Mouse (Mus musculus) liver, embryonic 16.5 days (tissue): ENCODE measurements around the gene Siah3. TPM values are rescaled to one million over a fixed set of nuclear protein-coding genes. Genes with fewer than 3 reads are reported as not detected.
A peak's percentile ranks its signal among the peaks of the same experiment; 100 is the strongest.

Source experiments
- ATAC-seq: fragments of 200-750 bp; cut with Nextera tagmentation; 2 replicates; pipeline ENCODE4 v1.8.0; 2017; ENCODE audit warnings: low read depth, mild to moderate bottlenecking, moderate number of reproducible peaks, moderate library complexity
- H3K27ac ChIP-seq: fragments of 300-500 bp; sonication (generic); 2 replicates; pipeline ENCODE4 v1.5.1; 2014; ENCODE audit warnings: mild to moderate bottlenecking, low read length
- H3K27me3 ChIP-seq: fragments of 300-500 bp; sonication (generic); 2 replicates; pipeline ENCODE4 v1.6.1; 2014; ENCODE audit warnings: low read depth, low read length, mixed read lengths; ENCODE audit not compliant: control insufficient read depth, insufficient read depth
- H3K36me3 ChIP-seq: fragments of 300-500 bp; sonication (generic); 2 replicates; pipeline ENCODE4 v1.6.1; 2014; ENCODE audit warnings: mild to moderate bottlenecking; ENCODE audit not compliant: control insufficient read depth, insufficient read depth
- H3K4me1 ChIP-seq: fragments of 300-500 bp; sonication (generic); 2 replicates; pipeline ENCODE4 v1.6.1; 2014; ENCODE audit warnings: low read depth, low read length, mixed read lengths; ENCODE audit not compliant: control insufficient read depth
- H3K4me2 ChIP-seq: fragments of 300-500 bp; sonication (generic); 2 replicates; pipeline ENCODE4 v1.6.1; 2014; ENCODE audit warnings: low read depth, low read length, mixed read lengths
- H3K4me3 ChIP-seq: fragments of 300-500 bp; sonication (generic); 2 replicates; pipeline ENCODE4 v1.5.1; 2014; ENCODE audit warnings: low read depth, mild to moderate bottlenecking, low read length
- H3K9ac ChIP-seq: fragments of 300-500 bp; sonication (generic); 2 replicates; pipeline ENCODE4 v1.6.1; 2014; ENCODE audit warnings: low read depth, low read length
- H3K9me3 ChIP-seq: fragments of 300-500 bp; sonication (generic); replicated peaks from 2 replicates; pipeline ENCODE4 v1.6.1; 2016; ENCODE audit warnings: low read length; ENCODE audit not compliant: control insufficient read depth
- WGBS: fragments of 180-500 bp; shearing (Covaris S2); extraction: QIAGEN DNeasy Blood & Tissue Kit; methylation state at CpG from one replicate; pipeline ENCODE4 v1.1.7; 2014; ENCODE audit not compliant: insufficient replicate concordance; 5-methylcytosine and 5-hydroxymethylcytosine counted together
- polyA plus RNA-seq: library from polyadenylated mRNA; unstranded; fragments of >200 nt; fragmentation: Nextera tagmentation; extraction: Ambion mirVana; gene quantifications from 2 replicates; pipeline ENCODE4 v1.2.1, GENCODE M21; 2015

The Siah3 gene
- polyA plus RNA-seq, 1 experiment from 2014 or later, result 0.07 TPM

DNA sequence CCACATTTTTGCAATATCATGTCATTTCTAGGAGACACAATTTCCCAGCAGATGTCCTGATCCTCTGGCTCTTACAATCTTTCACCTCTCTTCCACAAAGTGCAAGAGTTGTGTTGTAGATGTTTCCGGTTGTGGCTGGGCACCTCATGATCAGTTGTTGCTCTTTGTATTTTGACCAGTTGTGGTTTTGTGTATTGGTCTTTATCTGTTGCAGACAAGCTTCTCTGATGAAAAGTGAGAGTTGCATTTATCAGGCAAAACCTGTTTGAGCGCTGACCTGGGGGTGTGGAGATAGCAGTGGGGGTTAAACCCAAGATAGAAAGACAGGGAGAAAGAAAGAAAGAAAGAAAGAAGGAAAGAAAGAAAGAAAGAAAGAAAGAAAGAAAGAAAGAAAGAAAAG is 68.9 kb downstream of the Siah3 start:
- Histone ChIP-seq H3K9ac (no peak overlapping the region), H3K4me1 (peaks cover 18% of the 10 kb centered on the region), H3K36me3 (no peaks in the 10 kb centered on the region), H3K4me3 (peak overlapping the region; percentile 1; the same call in 1 of the 2 replicates), H3K27me3 (no peaks in the 10 kb centered on the region), H3K27ac (no peak overlapping the region), H3K4me2 (peak overlapping the region; percentile 25), H3K9me3 (no peaks in the 10 kb centered on the region)
- 14% methylated on average over 2 of the region's 2 CpGs for WGBS
- ATAC-seq, result peak; percentile 81

DNA sequence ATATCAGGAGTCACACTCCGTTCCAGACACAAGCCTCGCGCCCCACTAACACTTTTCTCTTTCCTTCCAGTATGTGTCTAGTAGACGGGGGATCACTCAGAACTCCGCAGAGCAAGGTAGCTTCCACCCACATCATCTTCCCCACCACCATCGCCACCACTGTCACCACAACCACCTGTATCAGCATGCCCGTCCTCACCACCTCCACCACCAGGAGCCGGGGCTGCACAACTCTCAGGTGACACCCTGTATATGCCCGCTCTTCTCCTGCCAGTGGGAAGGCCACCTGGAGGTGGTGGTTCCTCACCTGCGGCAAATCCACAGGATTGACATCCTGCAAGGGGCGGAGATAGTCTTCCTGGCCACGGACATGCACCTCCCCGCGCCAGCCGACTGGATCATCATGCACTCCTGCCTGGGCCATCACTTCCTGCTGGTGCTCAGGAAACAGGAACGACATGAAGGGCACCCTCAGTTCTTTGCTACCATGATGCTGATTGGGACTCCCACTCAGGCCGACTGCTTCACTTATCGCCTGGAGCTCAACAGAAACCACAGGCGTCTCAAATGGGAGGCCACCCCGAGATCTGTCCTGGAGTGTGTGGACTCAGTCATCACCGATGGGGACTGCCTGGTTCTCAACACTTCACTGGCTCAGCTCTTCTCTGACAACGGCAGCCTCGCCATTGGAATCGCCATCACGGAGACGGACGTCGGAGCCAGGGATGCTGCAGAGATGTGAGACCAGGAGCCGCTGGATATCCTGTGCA is 69.8 kb downstream of the Siah3 start:
- H3K27me3 ChIP-seq, result no peaks in the 10 kb centered on the region
- no peaks in the 10 kb centered on the region for H3K36me3 ChIP-seq
- H3K27ac ChIP-seq, result peak overlapping the region; percentile 49; the same call in 1 of the 2 replicates
- H3K9ac ChIP-seq, result peak overlapping the region; percentile 44; the same call in 1 of the 2 replicates
- peak overlapping the region; percentile 49 for H3K4me3 ChIP-seq
- WGBS, result 55% methylated on average over 29 of the region's 29 CpGs
- peaks cover 16% of the 10 kb centered on the region for H3K4me1 ChIP-seq
- H3K9me3 ChIP-seq, result no peaks in the 10 kb centered on the region
- peak; percentile 64 for ATAC-seq
- H3K4me2 ChIP-seq, result peak overlapping the region; percentile 55

DNA sequence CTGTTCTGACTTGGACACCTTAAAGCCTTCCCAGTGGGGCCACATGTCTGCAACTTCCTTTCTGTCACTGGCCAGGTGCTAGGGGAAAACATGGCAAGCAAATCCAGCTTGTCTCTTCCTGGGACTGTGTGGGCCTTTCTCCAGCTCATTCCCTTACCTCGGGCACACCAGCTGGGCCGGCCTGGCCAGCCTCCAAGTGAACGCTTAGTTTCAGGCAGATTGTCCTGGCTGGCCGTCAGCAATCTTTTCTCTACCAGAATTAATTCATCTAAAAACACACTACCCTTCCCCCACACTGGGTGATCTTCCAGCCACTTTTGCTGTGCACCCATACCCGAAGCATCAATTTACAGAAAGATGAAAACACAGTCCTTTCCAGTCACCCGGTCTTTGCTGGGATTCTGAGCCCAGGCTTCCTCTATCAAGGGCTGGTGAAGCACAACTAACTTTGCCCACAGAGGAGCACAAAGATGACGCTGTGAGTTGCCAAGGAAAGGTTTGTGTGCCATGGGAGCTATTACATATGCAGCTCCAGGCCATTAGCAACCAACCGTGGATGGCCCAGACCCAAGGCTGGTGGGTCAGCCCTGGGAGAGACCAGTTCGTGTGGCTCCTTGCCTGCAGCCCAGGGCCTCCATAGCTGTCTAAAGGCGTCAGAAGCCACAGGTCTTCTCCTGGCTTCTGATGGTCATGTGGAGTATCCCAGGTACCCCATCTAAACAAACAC is 71.8 kb downstream of the Siah3 start:
- Histone ChIP-seq H3K4me3 (no peak overlapping the region), H3K9me3 (no peaks in the 10 kb centered on the region), H3K4me2 (no peak overlapping the region), H3K36me3 (no peaks in the 10 kb centered on the region), H3K4me1 (peaks cover 18% of the 10 kb centered on the region), H3K27me3 (no peaks in the 10 kb centered on the region), H3K27ac (no peak overlapping the region), H3K9ac (no peak overlapping the region)
- 68% methylated on average over 10 of the region's 10 CpGs for WGBS
- no peak for ATAC-seq

DNA sequence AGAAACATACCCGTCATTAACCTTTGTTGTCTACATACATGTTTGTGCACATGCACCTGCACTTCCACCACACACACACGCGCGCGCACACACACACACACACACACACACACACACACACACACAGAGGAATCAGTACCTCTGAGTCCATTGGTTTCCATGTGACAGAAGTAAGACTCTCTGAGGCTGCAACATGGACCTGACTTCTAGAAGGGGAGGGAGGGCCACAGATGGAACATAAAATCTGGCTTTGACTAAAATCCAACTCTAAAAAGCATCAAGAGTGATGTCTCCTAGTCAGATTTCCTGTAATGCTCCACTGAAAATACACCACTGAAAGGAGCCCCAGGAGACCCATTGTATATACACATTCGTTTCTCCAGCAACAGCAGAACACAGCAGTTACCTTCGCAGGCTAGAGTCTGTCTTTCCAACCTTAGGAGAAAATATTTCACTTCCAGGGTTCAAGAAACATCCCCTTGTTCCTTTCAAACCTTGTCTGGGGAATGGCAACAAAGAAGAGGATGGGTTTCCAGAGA is 75.1 kb downstream of the Siah3 start:
- Histone ChIP-seq H3K4me2 (no peak overlapping the region), H3K4me1 (peaks cover 8% of the 10 kb centered on the region; the same call in 1 of the 2 replicates), H3K27ac (no peak overlapping the region), H3K27me3 (no peaks in the 10 kb centered on the region), H3K9ac (no peak overlapping the region), H3K9me3 (no peaks in the 10 kb centered on the region), H3K4me3 (no peak overlapping the region), H3K36me3 (no peaks in the 10 kb centered on the region)
- ATAC-seq, result no peak
- WGBS, result 77% methylated on average over 7 of the region's 7 CpGs

DNA sequence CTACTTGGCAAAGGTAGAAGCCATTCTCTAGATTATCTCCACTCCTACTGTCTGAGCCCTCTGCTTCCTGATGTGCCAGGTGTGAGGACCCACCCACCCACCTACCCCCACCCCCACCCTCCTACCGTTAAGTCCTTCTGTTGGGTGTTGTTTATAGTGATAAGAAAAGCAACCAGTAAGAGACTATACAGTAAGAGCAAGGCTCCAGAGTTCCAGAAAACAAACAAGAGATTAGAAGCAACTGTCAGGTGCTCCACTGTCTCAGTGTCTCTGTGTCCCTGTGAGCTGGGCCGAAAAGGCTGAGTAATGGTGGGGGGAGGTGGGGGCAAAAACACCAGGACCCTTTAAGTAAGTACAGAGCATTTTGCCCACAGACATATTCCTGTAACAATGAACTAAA is 83.4 kb downstream of the Siah3 start:
- no peaks in the 10 kb centered on the region for H3K9me3 ChIP-seq
- no peaks in the 10 kb centered on the region for H3K27me3 ChIP-seq
- no peak overlapping the region for H3K27ac ChIP-seq
- peak; percentile 45 for ATAC-seq
- no peak overlapping the region for H3K4me2 ChIP-seq
- H3K4me3 ChIP-seq, result no peak overlapping the region
- H3K9ac ChIP-seq, result no peak overlapping the region
- 19% methylated on average over 2 of the region's 2 CpGs for WGBS
- peaks cover 3% of the 10 kb centered on the region; the same call in 1 of the 2 replicates for H3K4me1 ChIP-seq
- no peaks in the 10 kb centered on the region for H3K36me3 ChIP-seq

DNA sequence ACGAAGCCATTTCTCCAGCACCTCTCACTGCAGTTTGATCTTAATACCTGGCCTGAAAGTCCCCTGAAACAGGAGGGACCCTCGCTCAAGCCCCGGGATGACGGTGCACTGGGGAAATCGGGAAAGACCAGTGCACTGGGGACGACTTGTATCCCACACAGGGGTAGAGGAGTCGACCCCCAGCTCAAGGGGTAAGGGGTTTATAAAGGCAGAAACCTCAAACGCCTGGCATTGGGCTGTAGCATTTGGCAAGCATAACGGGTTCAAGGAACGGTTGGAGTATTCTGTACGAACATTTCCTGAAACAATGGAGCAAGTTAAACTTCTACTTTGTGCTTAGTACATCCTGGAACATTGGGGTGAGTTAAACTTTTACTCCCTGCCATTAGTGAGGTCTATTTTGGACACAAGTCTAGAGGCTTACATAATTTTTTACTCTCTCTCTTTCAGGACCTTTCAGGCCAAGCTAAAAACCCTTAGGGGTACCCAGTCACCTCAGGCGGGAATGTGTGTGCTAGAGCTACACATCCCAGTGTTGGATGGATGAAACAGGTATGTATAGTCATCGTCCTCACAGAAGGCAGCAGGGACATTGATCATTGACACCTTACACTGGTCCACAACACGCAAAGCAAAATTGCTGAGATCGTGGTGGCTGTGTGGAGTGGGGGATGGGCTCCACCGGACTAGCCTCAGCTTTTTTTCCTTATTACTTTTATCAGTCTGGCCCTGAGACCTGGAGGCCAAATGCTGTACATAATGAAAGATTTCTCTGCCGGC is 84.6 kb downstream of the Siah3 start:
- no peak overlapping the region for H3K4me2 ChIP-seq
- H3K4me1 ChIP-seq, result peaks cover 3% of the 10 kb centered on the region; the same call in 1 of the 2 replicates
- H3K27ac ChIP-seq, result no peak overlapping the region
- no peaks in the 10 kb centered on the region for H3K36me3 ChIP-seq
- WGBS, result 62% methylated on average over 17 of the region's 17 CpGs
- no peaks in the 10 kb centered on the region for H3K9me3 ChIP-seq
- H3K9ac ChIP-seq, result no peak overlapping the region
- H3K4me3 ChIP-seq, result no peak overlapping the region
- H3K27me3 ChIP-seq, result no peaks in the 10 kb centered on the region
- no peak for ATAC-seq

DNA sequence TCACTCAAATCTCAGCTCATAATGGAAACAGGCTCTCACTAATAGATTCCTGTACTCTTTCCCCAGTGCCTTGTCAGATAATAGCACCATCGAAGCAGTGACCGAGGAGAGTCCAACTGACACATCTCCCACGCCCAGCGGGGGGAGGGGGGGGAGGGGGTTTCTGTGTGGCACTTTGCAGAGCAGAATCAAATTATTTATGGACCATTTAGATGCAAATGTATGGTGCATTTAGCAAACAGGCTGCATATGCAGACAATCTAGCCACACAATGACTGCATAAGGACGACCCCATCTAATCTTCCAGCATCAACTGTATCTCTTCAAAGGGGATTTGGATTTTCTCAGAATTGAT is 85.2 kb downstream of the Siah3 start:
- no peak overlapping the region for H3K9ac ChIP-seq
- 31% methylated on average over 5 of the region's 5 CpGs for WGBS
- H3K9me3 ChIP-seq, result no peaks in the 10 kb centered on the region
- no peak overlapping the region for H3K27ac ChIP-seq
- H3K4me1 ChIP-seq, result peaks cover 3% of the 10 kb centered on the region; the same call in 1 of the 2 replicates
- H3K36me3 ChIP-seq, result no peaks in the 10 kb centered on the region
- H3K4me3 ChIP-seq, result no peak overlapping the region
- H3K4me2 ChIP-seq, result no peak overlapping the region
- H3K27me3 ChIP-seq, result no peaks in the 10 kb centered on the region
- no peak for ATAC-seq

DNA sequence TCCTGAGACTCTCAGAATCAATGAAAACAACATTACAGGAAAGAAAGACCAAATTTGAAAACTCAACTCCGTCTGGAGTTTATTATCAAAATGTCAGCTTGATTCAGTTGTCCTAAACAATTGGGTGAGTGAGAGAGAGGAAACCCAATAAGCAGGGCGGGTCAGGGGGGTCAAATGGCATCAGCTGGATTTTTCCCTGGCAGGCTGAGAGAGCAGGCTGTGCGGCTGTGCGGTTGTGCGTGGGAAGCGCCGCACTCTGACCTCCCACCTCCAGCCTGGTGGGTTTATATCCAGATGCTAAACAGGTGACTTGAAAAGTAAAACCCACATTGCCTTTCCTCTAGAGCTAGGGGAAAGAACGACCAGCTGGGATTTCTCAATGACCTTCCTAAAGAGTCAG is 85.9 kb downstream of the Siah3 start:
- no peaks in the 10 kb centered on the region for H3K36me3 ChIP-seq
- no peaks in the 10 kb centered on the region for H3K9me3 ChIP-seq
- no peaks in the 10 kb centered on the region for H3K27me3 ChIP-seq
- no peak overlapping the region for H3K4me3 ChIP-seq
- H3K27ac ChIP-seq, result no peak overlapping the region
- H3K4me2 ChIP-seq, result no peak overlapping the region
- ATAC-seq, result no peak
- peaks cover 3% of the 10 kb centered on the region; the same call in 1 of the 2 replicates for H3K4me1 ChIP-seq
- 55% methylated on average over 8 of the region's 8 CpGs for WGBS
- H3K9ac ChIP-seq, result no peak overlapping the region
